Mouse (Mus musculus) CH12.LX (cell line): Measurements from ENCODE around the gene Sult6b2. TPM values are rescaled to one million over a fixed set of nuclear protein-coding genes. Genes with fewer than 3 reads are reported as not detected.

Source experiments
- DNase-seq: peaks from one replicate; pipeline ENCODE4 v3.0.0-alpha.2; 2013; ENCODE audit errors: extremely low read depth
- H3K27ac ChIP-seq: 2 replicates; pipeline ENCODE4 v1.5.1; 2012; ENCODE audit warnings: low read depth, mild to moderate bottlenecking, control low read depth, moderate library complexity; ENCODE audit not compliant: insufficient read depth
- H3K27me3 ChIP-seq: replicated peaks from 2 replicates; pipeline ENCODE3; 2012; ENCODE audit warnings: inconsistent platforms
- H3K36me3 ChIP-seq, 2 experiments: replicated peaks in 1 of 2; 2 replicates each; pipeline versions ENCODE3 to v1.6.1; 2012; ENCODE audit warnings: inconsistent platforms in 1 of 2, low read length in 1 of 2, mild to moderate bottlenecking in 1 of 2, mixed read lengths in 1 of 2, moderate library complexity in 1 of 2; ENCODE audit not compliant: control insufficient read depth in 1 of 2, insufficient read depth in 1 of 2
- H3K4me1 ChIP-seq, 2 experiments: 2 replicates each; pipeline ENCODE4 v1.6.1; 2012; ENCODE audit warnings: inconsistent platforms in 1 of 2, moderate library complexity in 1 of 2; ENCODE audit not compliant: insufficient read depth in 2 of 2, control insufficient read depth in 1 of 2
- H3K4me2 ChIP-seq: 2 replicates; pipeline ENCODE4 v1.6.1; 2012; ENCODE audit warnings: low read depth, mild to moderate bottlenecking, control low read depth; ENCODE audit not compliant: poor library complexity, insufficient read depth, severe bottlenecking
- H3K4me3 ChIP-seq, 3 experiments: fragments of 150-350 bp in 1 of 3; sonication (generic) in 1 of 3; replicated peaks in 1 of 3; 2 replicates each; pipeline versions ENCODE3 to v1.5.1; 2011 to 2012; ENCODE audit warnings: low read depth in 2 of 3, low read length in 2 of 3, mild to moderate bottlenecking in 2 of 3, moderate library complexity in 2 of 3, control low read depth in 1 of 3, improper control_type of control experiment in 1 of 3, inconsistent platforms in 1 of 3, mixed read lengths in 1 of 3; ENCODE audit not compliant: poor library complexity in 1 of 3
- H3K79me2 ChIP-seq: replicated peaks from 2 replicates; pipeline ENCODE4 v1.6.1; 2012; ENCODE audit warnings: mild to moderate bottlenecking, moderate library complexity; ENCODE audit not compliant: control insufficient read depth, poor library complexity, insufficient read depth, severe bottlenecking; ENCODE audit errors: extremely low read depth
- H3K9ac ChIP-seq: 2 replicates; pipeline ENCODE4 v1.6.1; 2012; ENCODE audit warnings: low read depth, mild to moderate bottlenecking, control low read depth, moderate library complexity; ENCODE audit not compliant: insufficient read depth
- H3K9me3 ChIP-seq: replicated peaks from 2 replicates; pipeline ENCODE3; 2012; ENCODE audit warnings: low read length, inconsistent platforms, mixed read lengths
- BHLHE40 ChIP-seq: IDR thresholded peaks from 2 replicates; pipeline ENCODE4 v1.6.1; 2011; ENCODE audit warnings: mild to moderate bottlenecking, low read depth, low read length, improper control_type of control experiment
- CHD1 ChIP-seq: IDR thresholded peaks from 2 replicates; pipeline ENCODE4 v1.6.1; 2012; ENCODE audit warnings: low read depth, low read length, improper control_type of control experiment, inconsistent platforms
- ELF1 ChIP-seq: IDR thresholded peaks from 2 replicates; pipeline ENCODE4 v1.6.1; 2014; ENCODE audit warnings: low read depth, mild to moderate bottlenecking, inconsistent platforms, low read length, improper control_type of control experiment
- GABPA ChIP-seq: IDR thresholded peaks from 2 replicates; pipeline ENCODE4 v1.6.1; 2012; ENCODE audit warnings: low read depth, low read length, improper control_type of control experiment, inconsistent platforms; ENCODE audit not compliant: insufficient replicate concordance
- HCFC1 ChIP-seq: IDR thresholded peaks from 2 replicates; pipeline ENCODE4 v1.6.1; 2012; ENCODE audit warnings: low read depth, mild to moderate bottlenecking, inconsistent platforms, low read length, improper control_type of control experiment
- KAT2A ChIP-seq: IDR thresholded peaks from 2 replicates; pipeline ENCODE4 v1.6.1; 2012; ENCODE audit warnings: low read length, improper control_type of control experiment, inconsistent platforms; ENCODE audit not compliant: insufficient replicate concordance
- MAFK ChIP-seq: IDR thresholded peaks from 2 replicates; pipeline ENCODE4 v1.6.1; 2011; ENCODE audit warnings: low read length, improper control_type of control experiment; ENCODE audit not compliant: insufficient replicate concordance
- MEF2A ChIP-seq: IDR thresholded peaks from 2 replicates; pipeline ENCODE4 v1.6.1; 2014; ENCODE audit warnings: low read depth, mild to moderate bottlenecking, inconsistent platforms, low read length, improper control_type of control experiment, borderline replicate concordance
- MXI1 ChIP-seq: IDR thresholded peaks from 2 replicates; pipeline ENCODE4 v1.6.1; 2011; ENCODE audit warnings: mild to moderate bottlenecking, low read depth, low read length, improper control_type of control experiment
- MYC ChIP-seq: IDR thresholded peaks from 2 replicates; pipeline ENCODE4 v1.6.1; 2011; ENCODE audit warnings: low read depth, mild to moderate bottlenecking, improper control_type of control experiment, low read length
- NELFE ChIP-seq: IDR thresholded peaks from 2 replicates; pipeline ENCODE4 v1.6.1; 2011; ENCODE audit warnings: low read depth, low read length, improper control_type of control experiment
- NRF1 ChIP-seq: IDR thresholded peaks from 2 replicates; pipeline ENCODE4 v1.6.1; 2014; ENCODE audit warnings: low read depth, mild to moderate bottlenecking, inconsistent platforms, low read length, improper control_type of control experiment, moderate library complexity
- PAX5 ChIP-seq: IDR thresholded peaks from 2 replicates; pipeline ENCODE4 v1.6.1; 2012; ENCODE audit warnings: low read length, inconsistent platforms, mixed read lengths
- POLR2A ChIP-seq: IDR thresholded peaks from 2 replicates; pipeline ENCODE4 v1.6.1; 2011; ENCODE audit warnings: low read depth, mild to moderate bottlenecking, improper control_type of control experiment, low read length
- RCOR1 ChIP-seq: conservative IDR thresholded peaks from 2 replicates; pipeline ENCODE4 v1.6.1; 2012; ENCODE audit warnings: low read depth, mild to moderate bottlenecking, inconsistent platforms, low read length, improper control_type of control experiment
- SIN3A ChIP-seq: IDR thresholded peaks from 2 replicates; pipeline ENCODE4 v1.6.1; 2012; ENCODE audit warnings: low read length, improper control_type of control experiment, inconsistent platforms
- TBP ChIP-seq: conservative IDR thresholded peaks from 2 replicates; pipeline ENCODE4 v1.6.1; 2011; ENCODE audit warnings: low read depth, low read length, improper control_type of control experiment
- TCF12 ChIP-seq: IDR thresholded peaks from 2 replicates; pipeline ENCODE4 v1.6.1; 2014; ENCODE audit warnings: low read depth, mild to moderate bottlenecking, inconsistent platforms, low read length, improper control_type of control experiment
- ZC3H11A ChIP-seq: IDR thresholded peaks from 2 replicates; pipeline ENCODE4 v1.6.1; 2012; ENCODE audit warnings: low read depth, mild to moderate bottlenecking, inconsistent platforms, low read length, improper control_type of control experiment
- ZKSCAN1 ChIP-seq: IDR thresholded peaks from 2 replicates; pipeline ENCODE4 v1.6.1; 2012; ENCODE audit warnings: low read depth, inconsistent platforms, low read length, improper control_type of control experiment, borderline replicate concordance
- ZMIZ1 ChIP-seq: IDR thresholded peaks from 2 replicates; pipeline ENCODE4 v1.6.1; 2012; ENCODE audit warnings: low read depth, mild to moderate bottlenecking, inconsistent platforms, low read length, improper control_type of control experiment
- ZNF384 ChIP-seq: IDR thresholded peaks from 2 replicates; pipeline ENCODE4 v1.6.1; 2012; ENCODE audit warnings: low read depth, low read length, improper control_type of control experiment, inconsistent platforms
- dilution Hi-C: fragments of 300-500 bp; cut with MboI; formaldehyde crosslinking; loops from 2 replicates; pipeline ENCODE4 v1.14.3; 2020; ENCODE audit warnings: low sequenced_read_pairs; ENCODE audit not compliant: extremely low pct_unique_long_range_greater_than_20kb, extremely low pct_ligation_motif_present
- in situ Hi-C: fragments of 300-500 bp; cut with MboI; formaldehyde crosslinking; loops from 3 replicates; pipeline ENCODE4 v1.14.3; 2019; ENCODE audit warnings: low sequenced_read_pairs, low pct_ligation_motif_present, low pct_unique_long_range_greater_than_20kb, mixed read lengths
- polyA plus RNA-seq: library from polyadenylated mRNA; unstranded; fragments of >175 nt; gene quantifications from 2 replicates; pipeline ENCODE4 v1.2.1, GENCODE M21; 2012; ENCODE audit warnings: low read depth; ENCODE audit not compliant: insufficient read length
- total RNA-seq, 2 experiments: library from RNA; depleted of rRNA; stranded (reverse); fragments of 300-350 nt in 1 of 2; fragments of >200 nt in 1 of 2; gene quantifications; 2 replicates each; pipeline ENCODE4 v1.2.3; 2012 to 2014

Gene Sult6b2
- total and polyA plus RNA-seq, 3 experiments: 0.25 to 1.1 (median 0.54) TPM

GRCm38 (mm10) chr6:142756507-142757333, 47.6 kb downstream of the Sult6b2 start, which contains the start of gene Cmas:
TSS of gene Cmas (plus strand) at chr6:142756686.
- Histone ChIP-seq H3K9me3 (no peaks in the 10 kb centered on the region), H3K79me2 (peaks cover 4% of the 10 kb centered on the region), H3K4me1 (peaks cover 4 to 31% of the 10 kb centered on the region in 2 experiments; a peak in 3 of 4 replicates), H3K9ac (peak within 1 kb of the TSS; percentile 75), H3K27me3 (peaks cover 22% of the 10 kb centered on the region), H3K4me2 (peak within 1 kb of the TSS; percentile 82), H3K36me3 (peaks cover 11 to 36% of the 10 kb centered on the region in 2 experiments), H3K4me3 (peak within 1 kb of the TSS; percentile 66 to 80 (median 77)), H3K27ac (no peak within 1 kb of the TSS)
- dilution Hi-C loops: no loop called here
- TF ChIP-seq MYC (0 out of 2 replicates have a peak, but pooled peaks have one; percentile 23), NRF1 (peak; percentile 52), KAT2A (peak; percentile 91; the same call in 1 of the 2 replicates), ZKSCAN1 (no peak), ZMIZ1 (peak; percentile 64), POLR2A (peak; percentile 75; the same call in 1 of the 2 replicates), CHD1 (no peak), GABPA (peak; percentile 32; the same call in 1 of the 2 replicates), HCFC1 (peak; percentile 99), BHLHE40 (no peak), ZC3H11A (no peak), SIN3A (0 out of 2 replicates have a peak, but pooled peaks have one; percentile 77), MEF2A (no peak), ZNF384 (peak; percentile 62), TCF12 (peak; percentile 77), NELFE (peak; percentile 47; the same call in 1 of the 2 replicates), MXI1 (peak; percentile 75; the same call in 1 of the 2 replicates), ELF1 (peak; percentile 69), MAFK (peak; percentile 22; the same call in 1 of the 2 replicates), TBP (no peak), PAX5 (no peak), RCOR1 (0 out of 2 replicates have a peak, but pooled peaks have one; percentile 15)
- DNase-seq: peak; percentile 78
- in situ Hi-C loops: no loop called here
